Mouse (Mus musculus) kidney, postnatal 36 days (tissue): ENCODE data around the gene Mcm2.

Experiments used
- DNase-seq, 2 experiments: peaks; one replicate each; pipeline ENCODE4 v3.0.0; 2021 to 2022; ENCODE audit warnings: mixed read lengths in 2 of 2

Gene Mcm2

GRCm38 (mm10) chr6:88886417-88886967 is 12.1 kb downstream of the Mcm2 start:
- DNase-seq: no peak

- DNase-seq: no peak
Observed at GRCm38 (mm10) chr6:88885644-88886416, 12.8 kb downstream of the Mcm2 start.

GRCm38 (mm10) chr6:88884690-88885089 is 13.9 kb downstream of the Mcm2 start:
- no peak for DNase-seq

- DNase-seq: no peak
Observed at GRCm38 (mm10) chr6:88884195-88884594, 14.4 kb downstream of the Mcm2 start.

- DNase-seq: no peak
Observed at GRCm38 (mm10) chr6:88881334-88881733, 17.2 kb downstream of the Mcm2 start.

- DNase-seq: no peak
Observed at GRCm38 (mm10) chr6:88879471-88879870, 19.1 kb downstream of the Mcm2 start.

- peak; percentile 44 to 79 for DNase-seq
Observed at GRCm38 (mm10) chr6:88874868-88875508, 23.6 kb downstream of the Mcm2 start, which contains the start of gene Podxl2. Gene Podxl2, minus strand, starts transcription at chr6:88875044.

- DNase-seq: peak in 1 of 2 experiments; percentile 27
Observed at GRCm38 (mm10) chr6:88873965-88874867, 24.4 kb downstream of the Mcm2 start.

- no peak for DNase-seq
Observed at GRCm38 (mm10) chr6:88872811-88873210, 25.8 kb downstream of the Mcm2 start.

- no peak for DNase-seq
Observed at GRCm38 (mm10) chr6:88871546-88871945, 27.0 kb downstream of the Mcm2 start.

- DNase-seq: no peak
Observed at GRCm38 (mm10) chr6:88870594-88870993, 28.0 kb downstream of the Mcm2 start.

GRCm38 (mm10) chr6:88869459-88869858 is 29.1 kb downstream of the Mcm2 start:
- DNase-seq: no peak

GRCm38 (mm10) chr6:88865704-88866103 is 32.9 kb downstream of the Mcm2 start:
- DNase-seq: no peak

- DNase-seq: peak; percentile 38 to 39
Observed at GRCm38 (mm10) chr6:88860914-88861313, 37.7 kb downstream of the Mcm2 start.

- DNase-seq: no peak
Observed at GRCm38 (mm10) chr6:88858341-88858740, 40.2 kb downstream of the Mcm2 start.

GRCm38 (mm10) chr6:88857830-88858229 is 40.8 kb downstream of the Mcm2 start:
- no peak for DNase-seq

- peak; percentile 74 to 78 for DNase-seq
Observed at GRCm38 (mm10) chr6:88857249-88857648, 41.3 kb downstream of the Mcm2 start.

- peak; percentile 72 to 82 for DNase-seq
Observed at GRCm38 (mm10) chr6:88855636-88856035, 42.9 kb downstream of the Mcm2 start.

- no peak for DNase-seq
Observed at GRCm38 (mm10) chr6:88854509-88854908, 44.1 kb downstream of the Mcm2 start.

- DNase-seq: no peak
Observed at GRCm38 (mm10) chr6:88850034-88850433, 48.5 kb downstream of the Mcm2 start.

- peak in 1 of 2 experiments; percentile 68 for DNase-seq
Observed at GRCm38 (mm10) chr6:88849270-88849669, 49.3 kb downstream of the Mcm2 start.

- DNase-seq: no peak
Observed at GRCm38 (mm10) chr6:88847571-88847970, 51.0 kb downstream of the Mcm2 start.
